Mouse (Mus musculus): ENCODE data around the gene Mgst2. TPM values are rescaled to one million over a fixed set of nuclear protein-coding genes. Genes with fewer than 3 reads are reported as not detected.

Mgst2 gene
- polyA plus RNA-seq, 1 experiment from 2014 or later: not detected

DNA sequence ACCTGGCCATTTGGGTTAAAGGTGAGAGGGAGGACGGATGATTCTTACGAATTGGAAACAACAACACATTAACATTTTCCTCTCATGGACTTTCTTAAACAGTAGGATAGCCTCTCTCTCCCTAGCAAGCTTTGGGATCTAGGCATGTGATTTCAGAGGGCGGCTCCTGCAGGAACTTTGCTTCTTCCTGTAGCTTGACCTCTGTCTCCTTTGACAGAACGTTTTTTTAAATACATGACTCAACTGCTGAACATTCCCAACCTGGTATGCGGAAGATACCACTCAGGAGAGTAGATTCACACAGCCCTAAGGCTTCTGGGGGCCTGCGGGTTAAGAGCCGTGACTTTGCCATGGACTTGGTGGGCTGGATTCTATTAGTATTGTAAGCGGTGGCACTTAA lies 10.7 kb upstream of the Mgst2 start:
- Histone ChIP-seq H3K9me3 (replicated peaks; ENCODE audit: control insufficient read depth, low read length) (no peaks in the 10 kb centered on the region), H3K4me1 (ENCODE audit: control insufficient read depth, insufficient read depth, low read length) (peaks cover 5% of the 10 kb centered on the region), H3K4me3 (ENCODE audit: low read depth, low read length) (no peak overlapping the region), H3K27ac (ENCODE audit: low read depth, low read length) (no peak overlapping the region), H3K36me3 (ENCODE audit: control insufficient read depth, insufficient read depth, low read length) (no peaks in the 10 kb centered on the region), H3K9ac (ENCODE audit: low read length) (no peak overlapping the region), H3K27me3 (replicated peaks; ENCODE audit: control insufficient read depth, insufficient read depth, low read length) (no peaks in the 10 kb centered on the region), H3K4me2 (ENCODE audit: low read length) (no peak overlapping the region)
- 81% methylated on average over 8 of the region's 8 CpGs for WGBS
- ATAC-seq: no peak
- no peak for DNase-seq (ENCODE audit: low spot score)

DNA sequence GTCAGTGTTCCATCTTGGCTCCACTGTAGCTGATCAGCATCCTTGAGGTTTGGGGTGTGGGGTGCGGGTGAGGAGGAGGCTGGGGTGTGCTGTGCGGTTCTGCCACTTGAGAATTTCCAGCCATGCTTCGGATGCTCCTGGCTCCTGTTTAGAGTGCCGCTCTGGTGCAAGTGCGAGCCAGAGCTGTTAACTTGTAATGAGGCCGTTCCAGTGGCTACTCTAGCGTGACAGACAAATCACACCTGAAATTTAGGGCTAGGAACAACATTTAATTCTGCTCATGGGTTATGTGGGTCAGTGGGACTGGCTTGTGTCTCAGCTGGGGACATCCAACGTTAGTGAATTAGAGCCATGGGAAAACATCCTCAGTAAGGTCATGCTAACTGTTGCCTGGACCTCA lies 10.2 kb upstream of the Mgst2 start:
- H3K36me3 ChIP-seq (ENCODE audit: control insufficient read depth, insufficient read depth, low read length): no peaks in the 10 kb centered on the region
- no peak overlapping the region for H3K9ac ChIP-seq (ENCODE audit: low read length)
- no peak for ATAC-seq
- no peak overlapping the region for H3K27ac ChIP-seq (ENCODE audit: low read depth, low read length)
- no peak overlapping the region for H3K4me2 ChIP-seq (ENCODE audit: low read length)
- no peaks in the 10 kb centered on the region for H3K27me3 ChIP-seq (replicated peaks; ENCODE audit: control insufficient read depth, insufficient read depth, low read length)
- no peaks in the 10 kb centered on the region for H3K9me3 ChIP-seq (replicated peaks; ENCODE audit: control insufficient read depth, low read length)
- H3K4me3 ChIP-seq (ENCODE audit: low read depth, low read length): no peak overlapping the region
- H3K4me1 ChIP-seq (ENCODE audit: control insufficient read depth, insufficient read depth, low read length): peaks cover 5% of the 10 kb centered on the region
- no peak for DNase-seq (ENCODE audit: low spot score)
- 89% methylated on average over 8 of the region's 8 CpGs for WGBS

DNA sequence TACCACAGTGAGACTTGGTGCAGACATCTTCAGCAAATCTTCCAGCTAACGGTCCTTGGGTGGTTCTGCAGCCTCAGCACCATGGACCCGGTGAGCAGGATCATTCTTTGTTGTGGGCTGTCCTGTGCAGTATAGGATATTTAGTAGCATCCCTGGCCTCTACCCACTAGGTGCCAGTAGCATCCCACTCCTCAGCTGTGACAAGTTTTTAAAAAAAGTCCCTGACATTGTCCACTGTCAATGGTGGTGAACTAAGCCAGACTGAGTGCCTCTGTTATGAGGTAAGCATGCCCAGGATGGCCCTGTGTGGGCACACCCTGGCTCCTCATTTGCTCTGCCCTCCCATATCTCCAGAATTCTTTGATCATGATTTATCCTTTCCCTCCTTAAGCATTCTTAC lies 9.0 kb upstream of the Mgst2 start:
- Histone ChIP-seq H3K4me2 (ENCODE audit: low read length) (no peak overlapping the region), H3K4me3 (ENCODE audit: low read depth, low read length) (no peak overlapping the region)
- 76% methylated on average over 2 of the region's 2 CpGs for WGBS

DNA sequence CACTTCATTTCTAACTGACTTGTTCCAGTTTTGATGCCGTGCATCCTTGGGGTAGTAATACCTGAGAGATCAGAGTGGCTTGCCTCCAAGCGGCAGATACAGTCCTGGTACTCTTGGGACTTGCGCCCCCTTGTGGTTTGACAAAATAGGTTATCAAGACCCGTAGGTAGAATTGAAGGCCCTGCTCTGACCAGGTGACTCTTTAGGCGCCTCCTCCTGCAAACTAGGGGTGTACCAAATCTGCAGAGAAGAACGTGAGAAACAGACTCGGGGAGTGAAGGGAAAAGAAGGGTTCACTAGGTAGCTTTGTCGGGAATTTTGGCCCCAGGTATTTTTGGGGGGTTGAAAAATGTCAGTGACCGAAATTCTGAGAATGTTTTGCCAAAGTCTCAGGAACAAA lies 7.9 kb upstream of the Mgst2 start:
- H3K4me3 ChIP-seq (ENCODE audit: low read depth, low read length): no peak overlapping the region
- H3K27me3 ChIP-seq (replicated peaks; ENCODE audit: control insufficient read depth, insufficient read depth, low read length): no peaks in the 10 kb centered on the region
- ATAC-seq (peak; percentile 65), DNase-seq (ENCODE audit: low spot score) (peak; percentile 89)
- H3K4me2 ChIP-seq (ENCODE audit: low read length): peak overlapping the region; percentile 25
- WGBS: 2% methylated on average over 9 of the region's 9 CpGs
- peaks cover 5% of the 10 kb centered on the region for H3K4me1 ChIP-seq (ENCODE audit: control insufficient read depth, insufficient read depth, low read length)
- 0 out of 2 replicates have a peak overlapping the region, but pooled peaks have one; percentile 6 for H3K9ac ChIP-seq (ENCODE audit: low read length)
- no peaks in the 10 kb centered on the region for H3K36me3 ChIP-seq (ENCODE audit: control insufficient read depth, insufficient read depth, low read length)
- no peak overlapping the region for H3K27ac ChIP-seq (ENCODE audit: low read depth, low read length)
- H3K9me3 ChIP-seq (replicated peaks; ENCODE audit: control insufficient read depth, low read length): no peaks in the 10 kb centered on the region

More for the DNA sequence above, 9.0 kb upstream of the Mgst2 start:
- no peak overlapping the region for H3K27ac ChIP-seq (ENCODE audit: low read depth, low read length)
- H3K27me3 ChIP-seq (replicated peaks; ENCODE audit: control insufficient read depth, insufficient read depth, low read length): no peaks in the 10 kb centered on the region
- H3K9ac ChIP-seq (ENCODE audit: low read length): no peak overlapping the region
- ATAC-seq (peak; percentile 49), DNase-seq (ENCODE audit: low spot score) (peak; percentile 53)
- peaks cover 5% of the 10 kb centered on the region for H3K4me1 ChIP-seq (ENCODE audit: control insufficient read depth, insufficient read depth, low read length)
- H3K36me3 ChIP-seq (ENCODE audit: control insufficient read depth, insufficient read depth, low read length): no peaks in the 10 kb centered on the region
- H3K9me3 ChIP-seq (replicated peaks; ENCODE audit: control insufficient read depth, low read length): no peaks in the 10 kb centered on the region

DNA sequence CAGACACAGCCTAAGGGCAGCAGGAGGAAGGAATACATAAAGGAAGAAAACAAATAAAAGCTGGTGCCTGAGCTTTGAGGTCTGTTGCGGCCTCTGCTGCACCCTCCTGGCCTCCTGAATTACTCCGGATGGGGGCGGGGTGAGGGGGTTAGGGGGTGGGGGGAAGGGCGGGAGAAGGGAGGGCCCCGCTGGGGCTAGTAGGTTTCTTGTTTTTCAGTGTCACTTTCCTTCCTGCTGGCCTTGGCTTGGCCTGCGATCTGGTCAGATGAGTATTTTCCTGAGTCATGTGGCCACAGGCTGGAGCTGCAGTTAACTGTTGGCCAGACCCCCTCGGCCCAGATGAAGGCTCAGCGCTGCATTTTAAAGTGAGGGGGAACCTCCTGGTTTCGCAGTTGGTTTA lies 7.5 kb upstream of the Mgst2 start:
- no peak overlapping the region for H3K4me3 ChIP-seq (ENCODE audit: low read depth, low read length)
- WGBS: 4% methylated on average over 9 of the region's 9 CpGs

DNA sequence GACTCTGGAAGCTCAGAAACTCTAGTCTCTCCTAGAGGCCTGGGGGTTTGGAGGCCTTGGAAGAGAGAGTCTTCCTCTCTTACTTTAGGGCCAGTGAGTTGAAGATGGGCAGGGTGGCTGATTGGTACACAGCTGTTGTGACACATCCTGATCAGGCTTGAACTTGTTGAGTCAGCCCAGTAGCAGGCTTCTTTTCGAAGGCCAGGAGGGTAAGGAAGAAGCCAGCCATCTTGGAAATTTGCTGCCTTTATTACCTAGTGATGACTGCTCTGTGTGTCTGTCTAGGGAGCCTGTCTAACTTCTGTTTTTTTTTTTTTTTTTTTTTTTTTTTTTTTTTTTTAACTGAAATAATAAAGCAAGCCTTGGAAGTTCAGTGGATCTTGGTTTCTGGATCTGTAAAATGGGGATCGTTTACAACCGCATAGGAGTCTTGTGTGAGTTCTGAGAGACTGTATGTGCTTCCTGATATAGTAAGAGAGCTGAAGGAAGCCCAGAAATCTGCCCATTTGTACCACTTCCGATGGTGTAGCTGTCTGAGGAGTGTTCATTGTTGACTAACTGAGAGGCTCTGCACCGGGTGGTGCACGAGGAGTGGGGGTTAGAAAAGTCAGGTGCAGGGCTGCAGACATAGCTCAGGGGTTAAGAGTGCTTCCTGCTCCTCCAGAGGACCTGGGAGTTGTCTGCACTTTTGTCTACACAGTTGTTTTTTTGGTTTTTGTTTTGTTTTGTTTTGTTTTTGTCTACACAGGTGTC lies 5.7 kb upstream of the Mgst2 start:
- no peak overlapping the region for H3K4me3 ChIP-seq (ENCODE audit: low read depth, low read length)
- no peaks in the 10 kb centered on the region for H3K36me3 ChIP-seq (ENCODE audit: control insufficient read depth, insufficient read depth, low read length)
- H3K27me3 ChIP-seq (replicated peaks; ENCODE audit: control insufficient read depth, insufficient read depth, low read length): no peaks in the 10 kb centered on the region
- WGBS: 85% methylated on average over 6 of the region's 6 CpGs
- H3K9me3 ChIP-seq (replicated peaks; ENCODE audit: control insufficient read depth, low read length): no peaks in the 10 kb centered on the region
- ATAC-seq (no peak), DNase-seq (ENCODE audit: low spot score) (no peak)
- H3K27ac ChIP-seq (ENCODE audit: low read depth, low read length): no peak overlapping the region
- H3K9ac ChIP-seq (ENCODE audit: low read length): no peak overlapping the region
- H3K4me2 ChIP-seq (ENCODE audit: low read length): no peak overlapping the region
- no peaks in the 10 kb centered on the region; the same call in 1 of the 2 replicates for H3K4me1 ChIP-seq (ENCODE audit: control insufficient read depth, insufficient read depth, low read length)

More for the DNA sequence above, 7.5 kb upstream of the Mgst2 start:
- no peaks in the 10 kb centered on the region for H3K27me3 ChIP-seq (replicated peaks; ENCODE audit: control insufficient read depth, insufficient read depth, low read length)
- peak; percentile 35 for ATAC-seq
- H3K4me2 ChIP-seq (ENCODE audit: low read length): peak overlapping the region; percentile 25
- no peak overlapping the region for H3K27ac ChIP-seq (ENCODE audit: low read depth, low read length)
- H3K4me1 ChIP-seq (ENCODE audit: control insufficient read depth, insufficient read depth, low read length): peaks cover 5% of the 10 kb centered on the region
- DNase-seq (ENCODE audit: low spot score): peak; percentile 31
- H3K9ac ChIP-seq (ENCODE audit: low read length): 0 out of 2 replicates have a peak overlapping the region, but pooled peaks have one; percentile 6
- no peaks in the 10 kb centered on the region for H3K36me3 ChIP-seq (ENCODE audit: control insufficient read depth, insufficient read depth, low read length)
- no peaks in the 10 kb centered on the region for H3K9me3 ChIP-seq (replicated peaks; ENCODE audit: control insufficient read depth, low read length)

DNA sequence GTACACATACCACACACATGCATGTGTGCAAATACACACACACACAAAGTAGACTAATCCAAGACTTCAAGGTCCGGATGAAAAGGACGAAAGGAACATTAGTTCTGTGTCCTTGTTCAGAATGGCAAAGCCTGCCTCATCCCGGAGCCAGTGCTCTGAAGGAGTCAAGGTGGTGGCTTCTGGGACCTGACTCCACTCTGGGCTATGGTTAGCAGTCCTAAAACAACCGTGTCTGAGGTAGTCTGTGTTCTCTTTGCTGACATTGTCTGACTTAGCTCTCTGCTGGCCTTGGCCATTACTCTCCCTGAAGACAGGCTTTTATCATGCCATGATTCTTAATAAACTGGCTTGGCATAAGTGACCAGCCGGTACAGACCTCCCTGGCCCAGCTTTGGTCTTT lies 745 bp upstream of the Mgst2 start:
- no peak for ATAC-seq
- no peak for DNase-seq (ENCODE audit: low spot score)
- Histone ChIP-seq H3K27ac (ENCODE audit: low read depth, low read length) (no peak overlapping the region), H3K4me1 (ENCODE audit: control insufficient read depth, insufficient read depth, low read length) (no peaks in the 10 kb centered on the region), H3K27me3 (replicated peaks; ENCODE audit: control insufficient read depth, insufficient read depth, low read length) (no peaks in the 10 kb centered on the region), H3K4me3 (ENCODE audit: low read depth, low read length) (no peak overlapping the region), H3K36me3 (ENCODE audit: control insufficient read depth, insufficient read depth, low read length) (no peaks in the 10 kb centered on the region), H3K4me2 (ENCODE audit: low read length) (no peak overlapping the region), H3K9me3 (replicated peaks; ENCODE audit: control insufficient read depth, low read length) (no peaks in the 10 kb centered on the region), H3K9ac (ENCODE audit: low read length) (no peak overlapping the region)
- WGBS: 88% methylated on average over 5 of the region's 5 CpGs

DNA sequence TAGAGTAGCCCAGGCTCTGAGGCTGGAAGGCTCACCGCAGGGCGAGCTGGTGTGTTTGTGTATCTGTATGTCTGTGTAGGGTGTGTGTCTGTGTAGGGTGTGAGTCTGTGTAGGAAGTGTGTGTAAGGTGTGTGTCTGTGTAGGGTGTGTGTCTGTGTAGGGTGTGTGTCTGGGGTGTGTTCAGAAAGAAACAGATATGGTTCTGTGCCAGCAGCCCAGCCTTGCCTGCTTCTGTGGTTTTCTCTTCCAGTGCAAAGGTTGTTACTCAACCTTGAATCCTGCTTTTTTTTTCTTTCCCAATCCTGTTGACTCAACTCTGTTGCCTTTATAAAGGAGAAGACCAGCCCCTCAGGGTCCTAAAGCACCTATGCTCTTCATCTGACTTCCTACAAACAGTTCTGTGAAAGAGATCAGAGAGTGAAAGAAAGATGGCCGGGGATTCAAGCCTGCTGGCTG lies 689 bp downstream of the Mgst2 start:
- H3K4me1 ChIP-seq (ENCODE audit: control insufficient read depth, insufficient read depth, low read length): no peaks in the 10 kb centered on the region
- DNase-seq (ENCODE audit: low spot score) (no peak), ATAC-seq (no peak)
- no peak overlapping the region for H3K27ac ChIP-seq (ENCODE audit: low read depth, low read length)
- H3K9me3 ChIP-seq (replicated peaks; ENCODE audit: control insufficient read depth, low read length): no peaks in the 10 kb centered on the region
- no peak overlapping the region for H3K4me2 ChIP-seq (ENCODE audit: low read length)
- H3K4me3 ChIP-seq (ENCODE audit: low read depth, low read length): no peak overlapping the region
- no peaks in the 10 kb centered on the region for H3K27me3 ChIP-seq (replicated peaks; ENCODE audit: control insufficient read depth, insufficient read depth, low read length)
- WGBS: 78% methylated on average over 3 of the region's 3 CpGs
- H3K36me3 ChIP-seq (ENCODE audit: control insufficient read depth, insufficient read depth, low read length): no peaks in the 10 kb centered on the region
- no peak overlapping the region for H3K9ac ChIP-seq (ENCODE audit: low read length)

DNA sequence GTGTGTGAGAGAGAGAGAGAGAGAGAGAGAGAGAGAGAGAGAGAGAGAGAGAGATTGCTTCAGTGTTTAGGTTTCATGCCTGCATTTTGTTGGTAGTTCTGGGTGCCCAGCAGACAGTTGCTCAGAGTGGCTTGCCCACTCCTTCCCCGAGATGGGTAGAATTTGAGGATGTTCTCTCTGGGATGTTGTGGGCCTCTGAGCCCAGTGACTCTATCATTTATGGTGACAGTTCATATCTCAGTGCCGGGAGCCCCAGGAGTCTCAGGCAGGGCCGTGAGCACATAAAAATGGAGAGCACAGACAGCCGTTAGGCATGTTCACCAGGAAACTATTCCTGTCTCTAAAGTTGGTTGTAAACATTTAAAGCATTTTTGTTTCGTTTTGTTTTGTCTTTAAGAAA lies 1.2 kb downstream of the Mgst2 start:
- Histone ChIP-seq H3K36me3 (ENCODE audit: control insufficient read depth, insufficient read depth, low read length) (no peaks in the 10 kb centered on the region), H3K27me3 (replicated peaks; ENCODE audit: control insufficient read depth, insufficient read depth, low read length) (no peaks in the 10 kb centered on the region), H3K4me1 (ENCODE audit: control insufficient read depth, insufficient read depth, low read length) (no peaks in the 10 kb centered on the region), H3K4me3 (ENCODE audit: low read depth, low read length) (no peak overlapping the region), H3K4me2 (ENCODE audit: low read length) (no peak overlapping the region), H3K9me3 (replicated peaks; ENCODE audit: control insufficient read depth, low read length) (no peaks in the 10 kb centered on the region), H3K27ac (ENCODE audit: low read depth, low read length) (no peak overlapping the region), H3K9ac (ENCODE audit: low read length) (no peak overlapping the region)
- 82% methylated on average over 5 of the region's 5 CpGs for WGBS
- DNase-seq (ENCODE audit: low spot score) (no peak), ATAC-seq (no peak)
